Mouse (Mus musculus) heart, postnatal 36 days (tissue): ENCODE measurements around the gene Tal1. TPM values are rescaled to one million over a fixed set of nuclear protein-coding genes. Genes with fewer than 3 reads are reported as not detected.

Experiments
- DNase-seq, 2 experiments: peaks; one replicate each; pipeline ENCODE4 v3.0.0; 2021 to 2022
- intact Hi-C: fragments of 180-260 bp; cut with DNase I; formaldehyde crosslinking; loops from one replicate; pipeline ENCODE4 v1.15.1; 2025
- total RNA-seq, 2 experiments: library from RNA; stranded (reverse); gene quantifications; 2 replicates each; pipeline ENCODE4 v1.2.3; 2021

Tal1 gene
- total RNA-seq, 2 experiments from 2014 or later: 4.0 to 4.3 TPM

- intact Hi-C loops: loop anchor here (5.0 kb wide), 1 partner anchor 99 kb away; no protein-coding TSS in a partner anchor
- peak; percentile 28 to 31 for DNase-seq
Measured at GRCm38 (mm10) chr4:115095671-115096434, 39.6 kb downstream of the Tal1 start.

GRCm38 (mm10) chr4:115096435-115097145 lies 40.4 kb downstream of the Tal1 start:
- intact Hi-C loops: loop anchor here (5.0 kb wide), 1 partner anchor 99 kb away; no protein-coding TSS in a partner anchor
- no peak for DNase-seq

- DNase-seq: peak in 1 of 2 experiments; percentile 29
- intact Hi-C loops: loop anchor here (5.0 kb wide), 1 partner anchor 100 kb away; no protein-coding TSS in a partner anchor
Measured at GRCm38 (mm10) chr4:115097146-115097496, 40.9 kb downstream of the Tal1 start.

GRCm38 (mm10) chr4:115101682-115102081 lies 45.5 kb downstream of the Tal1 start:
- peak; percentile 41 to 63 for DNase-seq
- intact Hi-C loops: loop anchor here (2.0 kb wide), 1 partner anchor 609 kb away; no protein-coding TSS in a partner anchor

- DNase-seq: no peak
- intact Hi-C loops: no loop called here
Measured at GRCm38 (mm10) chr4:115103510-115103909, 47.3 kb downstream of the Tal1 start.

GRCm38 (mm10) chr4:115111167-115111566 lies 54.9 kb downstream of the Tal1 start:
- intact Hi-C loops: no loop called here
- no peak for DNase-seq

GRCm38 (mm10) chr4:115113266-115113665 lies 57.0 kb downstream of the Tal1 start:
- intact Hi-C loops: no loop called here
- no peak for DNase-seq

GRCm38 (mm10) chr4:115119642-115120041 lies 63.4 kb downstream of the Tal1 start:
- intact Hi-C loops: no loop called here
- no peak for DNase-seq

GRCm38 (mm10) chr4:115121162-115121561 lies 64.9 kb downstream of the Tal1 start:
- intact Hi-C loops: no loop called here
- DNase-seq: no peak

Other genes with a start within 250 kb of the Tal1 start
- not detected for gene Gm12830, start 234.7 kb upstream of the Tal1 start, total RNA-seq
- gene Foxd2, start 147.6 kb upstream of the Tal1 start, total RNA-seq: under 1 TPM; 0.24 to 0.39 TPM
- gene Foxe3, start 130.4 kb upstream of the Tal1 start, total RNA-seq: not detected
- 10 to 100 TPM; 36.1 to 37.7 TPM for gene Cmpk1, start 69.2 kb upstream of the Tal1 start, total RNA-seq
- under 1 TPM; 0.16 to 0.28 TPM for gene Stil, start 56.3 kb upstream of the Tal1 start, total RNA-seq
- gene Pdzk1ip1, start 32.3 kb downstream of the Tal1 start, total RNA-seq: not detected
- gene Cyp4x1, start 77.9 kb downstream of the Tal1 start, total RNA-seq: not detected
- not detected for gene Cyp4a29, start 185.7 kb downstream of the Tal1 start, total RNA-seq
- gene Cyp4a12a, start 242.6 kb downstream of the Tal1 start, total RNA-seq: not detected